Mouse (Mus musculus) neutrophil, adult 5-6 weeks (primary cell): Measurements from ENCODE around the gene H2-M10.4. TPM values are rescaled to one million over a fixed set of nuclear protein-coding genes. Genes with fewer than 3 reads are reported as not detected.
"Not testable (repeated sequence)": the region's sequence is repeated elsewhere in the genome, so short reads cannot be mapped to it uniquely, and the experiment has no call there.

Experiments
- ATAC-seq: fragments of 151-379, 151-347 bp; 2 replicates; pipeline ENCODE4 v1.8.0; 2017; ENCODE audit warnings: mild to moderate bottlenecking, moderate TSS enrichment; ENCODE audit not compliant: insufficient number of reproducible peaks, poor library complexity, low FRiP score, severe bottlenecking; ENCODE audit errors: extremely low read depth
- total RNA-seq: library from RNA; stranded (forward); fragments of 200-1000 nt; gene quantifications from 2 replicates; pipeline ENCODE4 v1.2.3, GENCODE M21; 2017

H2-M10.4 gene
- not detected in 2 replicates for total RNA-seq

DNA sequence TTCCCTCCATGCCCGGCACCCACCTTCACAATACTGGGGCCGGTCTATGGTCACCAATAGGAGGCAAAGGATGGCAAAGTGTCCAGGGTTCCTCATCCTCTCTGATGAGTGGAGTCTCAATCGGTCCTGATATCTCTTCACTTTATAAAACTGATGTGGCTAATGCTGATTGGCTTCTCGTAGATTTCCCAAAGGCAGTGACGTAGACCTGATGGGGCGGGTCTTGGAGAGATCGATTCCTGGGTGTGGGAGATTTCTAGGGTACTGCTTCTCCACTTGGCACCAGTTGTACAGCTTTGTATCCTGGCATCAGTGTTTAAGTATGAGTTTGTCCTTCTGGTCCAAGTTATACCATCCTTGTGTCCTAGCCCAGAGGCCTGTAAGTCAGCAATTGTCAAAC, at the start of gene H2-M10.4:
Gene H2-M10.4 (minus strand): TSS at position 101 of the 400 bp plus-strand sequence.
- ATAC-seq, result no peak

DNA sequence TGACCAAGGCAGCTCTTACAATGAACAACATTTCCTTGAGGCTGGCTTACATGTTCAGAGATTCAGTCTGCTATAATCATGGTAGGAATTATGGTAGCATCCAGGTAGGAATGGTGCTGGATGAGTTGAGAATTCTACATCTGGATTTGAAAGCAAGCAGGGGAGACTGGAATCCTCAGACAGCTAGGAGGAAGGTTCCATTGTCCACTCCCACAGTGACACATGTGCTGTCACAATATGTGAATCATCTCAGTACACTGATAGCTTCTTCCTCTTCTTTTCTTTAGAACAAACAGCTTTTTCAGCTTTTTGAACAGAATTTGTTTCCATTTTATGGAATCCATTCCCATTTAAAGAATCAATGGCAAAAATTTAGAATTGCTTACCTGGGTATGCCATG, 41.8 kb upstream of the H2-M10.4 start:
- ATAC-seq, result peak; percentile 33; the same call in 1 of the 2 replicates

DNA sequence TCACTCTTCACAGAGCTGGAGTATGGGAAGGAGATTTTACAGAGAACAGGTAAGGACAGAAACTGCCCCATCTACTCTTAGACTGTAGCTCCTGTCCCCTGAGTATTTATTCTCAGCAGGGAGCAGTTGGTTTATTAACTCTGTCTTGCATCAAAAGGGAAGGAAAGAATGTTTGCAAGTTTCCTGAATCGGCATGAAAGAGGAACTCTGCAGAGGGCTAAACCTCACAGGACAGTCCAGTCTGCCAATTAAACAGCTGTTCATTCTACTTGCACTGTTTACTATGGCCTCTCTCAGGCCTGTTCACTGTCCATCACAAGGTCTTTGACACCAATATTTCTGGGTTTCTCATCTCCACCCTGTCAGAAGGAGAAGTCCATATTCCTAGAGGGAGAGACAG, 38.3 kb upstream of the H2-M10.4 start:
- ATAC-seq, result no peak

DNA sequence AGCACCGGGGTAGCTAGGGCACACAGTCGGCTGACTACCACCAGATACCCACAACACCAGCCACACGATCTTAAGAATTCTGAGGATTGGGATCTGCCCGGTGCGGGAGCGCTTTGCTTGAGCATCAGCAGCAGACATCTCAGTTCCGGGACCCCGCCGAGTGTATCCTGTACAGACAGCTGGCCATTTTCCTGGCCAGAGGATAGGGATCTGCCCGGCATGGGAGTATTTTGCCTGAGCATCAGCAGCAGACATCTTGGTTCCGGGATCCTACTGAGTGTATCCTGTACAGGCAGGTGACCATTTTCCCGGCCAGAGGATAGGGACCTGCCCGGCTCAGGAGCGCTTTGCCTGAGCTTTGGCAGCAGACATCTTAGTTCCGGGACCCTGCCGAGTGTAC, 26.0 kb upstream of the H2-M10.4 start:
- ATAC-seq, result not testable (repeated sequence)

DNA sequence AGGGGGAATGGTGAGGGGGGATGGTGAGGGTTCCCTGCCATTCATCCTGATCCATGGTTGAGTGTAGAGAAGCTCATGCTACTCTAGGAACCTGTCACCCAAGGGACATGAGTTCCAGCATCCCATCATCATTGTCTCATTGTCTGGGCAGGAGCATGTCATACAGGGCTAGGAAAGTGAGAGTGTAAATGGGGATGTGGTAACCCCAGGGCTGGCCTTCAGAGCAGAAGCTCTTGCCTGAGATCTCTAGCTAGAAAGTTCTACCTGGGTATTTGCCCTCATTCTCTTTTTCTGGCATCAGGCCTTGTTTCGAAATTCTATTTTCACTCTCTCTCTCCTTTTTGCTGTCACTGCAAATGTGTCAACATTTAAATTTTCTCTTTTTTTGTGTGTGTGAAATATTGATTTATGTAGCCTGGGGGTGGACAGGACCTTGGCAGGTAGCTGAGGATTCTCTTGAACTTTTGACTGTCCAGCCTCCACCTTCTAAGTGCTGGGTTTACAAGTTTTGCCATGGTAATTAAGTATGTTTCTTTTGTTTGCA, 24.6 kb upstream of the H2-M10.4 start:
- no peak for ATAC-seq

DNA sequence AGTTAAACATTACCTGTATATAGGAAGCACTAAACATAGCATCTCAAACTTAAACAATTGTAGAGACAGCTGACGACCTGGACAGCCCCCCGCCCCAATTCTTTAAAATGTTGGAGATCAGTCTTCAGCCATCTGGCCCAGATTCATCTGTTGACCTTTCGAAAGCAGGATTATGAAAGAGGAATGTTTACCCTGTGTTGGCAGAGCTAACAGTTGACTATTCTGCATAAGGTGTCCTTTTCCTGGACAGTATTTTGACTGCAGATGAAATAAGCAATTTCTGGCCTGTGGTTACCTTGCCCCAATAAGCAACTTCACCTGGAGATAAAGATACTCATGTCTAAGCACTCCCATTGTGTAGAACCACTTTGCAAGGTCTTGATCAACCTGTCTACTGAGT, 21.7 kb upstream of the H2-M10.4 start:
- no peak for ATAC-seq

DNA sequence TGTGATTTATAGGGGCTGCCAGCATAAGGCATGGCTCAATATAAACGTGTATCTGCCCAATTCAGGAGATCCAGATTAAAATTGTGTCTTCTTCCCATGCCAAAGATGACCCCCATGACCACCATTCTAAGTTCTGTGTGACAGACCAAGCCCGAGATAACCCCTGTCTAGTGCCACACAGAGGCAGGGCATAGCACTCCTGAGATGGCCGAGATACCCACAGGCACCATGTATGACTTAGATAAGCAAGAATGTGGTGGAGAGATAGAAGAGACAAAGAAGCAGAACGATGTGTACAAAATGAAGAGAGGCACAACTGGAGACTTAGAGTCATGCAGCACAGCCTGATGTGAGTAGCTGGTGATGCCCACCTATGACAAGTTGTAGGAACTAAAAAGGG, 5.9 kb downstream of the H2-M10.4 start:
- no peak for ATAC-seq

DNA sequence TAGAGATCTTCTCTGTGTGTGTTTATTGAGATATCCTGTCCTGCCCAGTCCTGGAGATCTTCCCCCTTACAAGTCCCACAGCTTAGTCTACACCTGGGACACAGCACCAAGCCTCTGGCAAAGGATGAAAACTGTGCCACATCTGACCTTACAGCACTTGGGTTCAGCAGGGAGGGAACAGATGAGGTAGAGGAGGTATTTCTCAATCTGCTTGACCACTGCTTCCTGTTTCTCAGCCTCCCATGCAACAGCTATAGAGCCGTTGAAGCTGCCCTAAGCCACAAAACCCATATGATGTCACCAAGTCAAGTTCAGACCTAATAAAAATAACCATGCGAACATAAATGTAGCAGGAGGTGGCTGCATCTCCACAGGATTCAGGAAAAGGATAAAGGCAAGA, 30.7 kb downstream of the H2-M10.4 start:
- ATAC-seq, result peak; percentile 100

DNA sequence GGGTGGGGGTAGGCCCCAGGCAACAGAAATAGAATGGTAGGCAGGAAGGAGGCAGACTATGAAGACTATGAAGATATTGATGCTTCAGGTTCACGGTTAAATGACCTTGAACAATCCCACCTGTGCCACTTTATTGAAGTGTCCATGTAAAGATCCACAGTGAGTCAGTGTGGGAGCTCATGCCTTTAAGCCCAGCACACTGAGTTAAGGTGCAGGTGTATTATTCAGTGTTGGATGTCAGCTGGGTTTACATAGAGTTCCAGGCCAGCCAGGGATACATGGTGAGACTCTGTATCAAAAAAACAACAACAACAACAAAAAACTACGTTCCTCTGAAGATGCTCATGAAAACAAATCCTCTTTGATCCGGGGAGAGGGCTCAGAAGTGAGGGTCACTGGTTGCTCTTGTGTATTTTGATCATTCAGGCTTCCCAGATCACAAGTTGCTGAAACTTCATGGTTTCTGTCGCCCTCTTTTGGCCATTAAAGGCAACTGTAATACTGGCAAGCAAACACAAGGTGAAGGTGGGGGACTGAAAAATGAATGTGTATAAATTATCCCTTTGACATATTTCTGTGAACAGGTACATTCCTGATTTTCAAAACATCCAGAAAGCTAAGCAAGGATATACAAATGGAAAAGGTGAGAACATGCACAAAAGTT, 43.9 kb downstream of the H2-M10.4 start:
- peak; percentile 75 for ATAC-seq

DNA sequence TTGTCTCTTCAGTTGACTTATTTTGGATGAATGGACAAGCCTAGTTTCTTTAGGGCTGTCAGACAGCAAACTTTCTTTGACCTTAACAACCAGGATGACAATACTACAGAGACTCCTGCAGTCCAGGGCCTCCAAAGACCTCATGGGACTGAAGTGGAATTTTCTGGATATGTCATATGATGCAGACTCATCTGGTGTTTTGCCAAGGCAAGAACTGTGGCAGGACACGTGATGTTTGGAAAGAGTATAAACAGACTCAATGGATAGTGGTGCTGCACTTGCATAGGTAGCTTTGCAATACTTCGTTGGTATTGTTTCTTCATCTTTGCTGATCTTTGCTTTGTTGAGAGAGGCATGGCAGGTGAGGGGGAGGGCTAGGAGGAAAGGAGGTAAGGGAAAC, 44.7 kb downstream of the H2-M10.4 start:
- ATAC-seq, result no peak

DNA sequence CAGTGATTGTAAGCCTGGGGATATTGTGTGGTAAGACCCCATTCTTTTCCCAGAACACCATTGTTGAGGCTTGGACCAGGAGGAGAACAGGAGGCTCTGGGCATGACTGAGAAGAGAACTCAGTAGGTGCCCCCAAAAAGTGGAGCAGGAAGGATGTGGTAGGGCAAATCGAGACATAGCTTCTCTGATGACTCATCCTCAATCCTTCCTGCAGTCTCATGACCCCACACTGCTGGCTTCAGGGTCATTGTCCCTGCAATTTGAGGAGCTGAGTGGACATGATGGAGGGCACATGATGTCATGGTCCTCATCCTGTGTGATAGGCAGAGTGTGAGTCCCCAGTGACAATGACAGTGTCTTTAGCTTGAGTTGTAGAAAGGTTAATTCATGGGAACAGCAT, 46.7 kb downstream of the H2-M10.4 start:
- ATAC-seq, result no peak

DNA sequence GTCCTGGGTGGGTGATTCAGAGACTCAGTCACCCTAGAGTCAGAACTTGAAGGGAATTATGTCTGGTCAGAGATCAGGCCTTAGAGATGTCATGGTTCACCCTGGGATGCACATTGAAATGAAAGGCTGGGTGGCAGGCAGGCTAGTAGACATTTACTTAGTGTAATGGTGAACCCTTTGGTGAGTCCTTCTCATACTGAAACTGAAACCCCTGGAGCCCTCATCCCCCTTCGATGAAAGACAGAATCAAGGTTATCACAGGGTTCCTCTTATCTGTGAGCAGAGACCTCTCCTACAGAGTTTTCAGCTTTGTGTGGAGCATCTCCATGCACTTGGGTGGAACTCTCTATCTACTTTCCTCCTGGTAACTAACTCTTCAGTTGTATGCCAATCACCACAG, 47.8 kb downstream of the H2-M10.4 start:
- no peak for ATAC-seq

Other genes with a start within 250 kb of the H2-M10.4 start
- 26.3 and 30.1 TPM in 2 replicates for gene Rpp21, start 204.3 kb downstream of the H2-M10.4 start, total RNA-seq
- 75.5 and 76.1 TPM in 2 replicates for gene Trim39, start 190.1 kb downstream of the H2-M10.4 start, total RNA-seq
- not detected in 2 replicates for gene H2-M10.2, start 175.8 kb downstream of the H2-M10.4 start, total RNA-seq
- gene H2-M10.1, start 136.2 kb downstream of the H2-M10.4 start, total RNA-seq, result not detected in 2 replicates
- not detected in 2 replicates for gene H2-M10.3, start 93.9 kb downstream of the H2-M10.4 start, total RNA-seq
- not detected in 2 replicates for gene H2-M11, start 84.7 kb upstream of the H2-M10.4 start, total RNA-seq
- gene H2-M9, start 180.3 kb upstream of the H2-M10.4 start, total RNA-seq, result not detected in 2 replicates
- not detected in 2 replicates for gene H2-M1, start 209.9 kb upstream of the H2-M10.4 start, total RNA-seq